Mouse (Mus musculus): ENCODE results near the gene Clba1. TPM values are rescaled to one million over a fixed set of nuclear protein-coding genes. Genes with fewer than 3 reads are reported as not detected.

Gene Clba1
- polyA plus RNA-seq, 1 experiment from 2014 or later: 7.9 TPM

DNA sequence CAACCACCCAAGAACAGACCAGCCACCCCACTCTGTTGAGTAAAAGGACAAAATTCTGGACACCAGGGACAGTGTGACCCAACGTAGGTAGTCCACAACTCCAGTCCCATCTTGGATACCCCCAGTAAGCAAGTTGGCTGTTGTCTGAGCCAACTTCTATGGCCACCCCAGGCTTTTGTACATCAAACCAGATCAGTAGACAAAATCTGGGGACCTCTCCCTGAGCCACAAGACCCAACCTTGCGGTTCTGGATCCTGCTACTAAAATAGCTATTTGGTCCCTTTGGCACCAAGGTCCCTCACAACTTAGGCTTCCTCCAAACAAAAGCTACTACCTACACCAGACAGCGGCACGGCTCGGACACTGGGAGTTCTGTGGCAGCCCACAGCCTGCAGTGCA is 13.7 kb upstream of the Clba1 start:
- peak overlapping the region; percentile 44 for H3K4me2 ChIP-seq (ENCODE audit: low read length)
- peak overlapping the region; percentile 21; the same call in 1 of the 2 replicates for H3K9ac ChIP-seq (ENCODE audit: low read length)
- no peaks in the 10 kb centered on the region for H3K27me3 ChIP-seq (ENCODE audit: control insufficient read depth, insufficient read depth, low read length)
- peak overlapping the region in 1 of 2 experiments; percentile 0; a peak in 1 of 4 replicates for H3K4me3 ChIP-seq (ENCODE audit: control insufficient read depth in 1 of 2, insufficient read depth in 1 of 2, low read depth in 1 of 2, low read length in 2 of 2)
- H3K9me3 ChIP-seq (ENCODE audit: control insufficient read depth, low read length): no peaks in the 10 kb centered on the region
- H3K36me3 ChIP-seq (ENCODE audit: control insufficient read depth, insufficient read depth, low read length): no peaks in the 10 kb centered on the region
- peaks cover 39 to 53% of the 10 kb centered on the region in 2 experiments for H3K4me1 ChIP-seq (ENCODE audit: control insufficient read depth in 2 of 2, insufficient read depth in 2 of 2, low read length in 2 of 2)
- H3K27ac ChIP-seq (replicated peaks in 1 of 2; ENCODE audit: control insufficient read depth in 1 of 2, insufficient read depth in 1 of 2, low read depth in 2 of 2, low read length in 2 of 2): peak overlapping the region; percentile 19 to 75; a peak in 2 of 4 replicates
- no peak for ATAC-seq (ENCODE audit: insufficient number of reproducible peaks, insufficient read depth, low FRiP score, low read depth)
- 85% methylated on average over 5 of the region's 5 CpGs for WGBS

DNA sequence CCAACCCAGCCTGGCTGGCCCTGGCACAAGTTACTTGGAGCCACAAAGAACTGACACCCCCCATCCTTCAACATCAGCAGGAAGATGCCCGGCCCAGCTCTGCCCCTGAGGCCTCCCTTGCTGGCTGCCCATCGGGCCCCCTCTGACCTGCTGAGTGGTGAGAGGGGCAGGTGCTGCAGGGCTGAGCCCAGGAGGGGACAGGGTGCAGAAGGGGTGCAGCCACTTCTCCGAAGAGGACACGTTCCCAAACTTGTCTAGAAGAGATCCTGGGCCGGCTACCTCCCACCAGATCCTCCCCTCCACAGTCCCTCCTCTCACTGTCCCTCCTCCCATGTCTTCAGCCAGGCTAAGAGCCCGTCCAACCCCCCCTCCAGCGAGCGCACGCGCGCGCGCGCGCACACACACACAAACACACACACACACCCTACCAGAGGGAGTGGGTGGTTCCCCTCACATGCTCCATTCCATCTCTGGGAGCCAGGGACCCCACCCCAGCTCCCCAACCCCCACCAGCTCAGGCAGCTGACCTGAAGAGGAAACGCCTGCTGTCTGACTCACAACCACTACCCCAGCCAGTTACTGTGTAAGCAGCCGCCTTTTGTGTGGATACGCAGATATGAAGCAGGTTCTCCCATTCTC is 13.2 kb upstream of the Clba1 start:
- Histone ChIP-seq H3K27me3 (ENCODE audit: control insufficient read depth, insufficient read depth, low read length) (no peaks in the 10 kb centered on the region), H3K4me3 (ENCODE audit: control insufficient read depth in 1 of 2, insufficient read depth in 1 of 2, low read depth in 1 of 2, low read length in 2 of 2) (peak overlapping the region in 1 of 2 experiments; percentile 0; a peak in 1 of 4 replicates)
- 48% methylated on average over 18 of the region's 18 CpGs for WGBS

DNA sequence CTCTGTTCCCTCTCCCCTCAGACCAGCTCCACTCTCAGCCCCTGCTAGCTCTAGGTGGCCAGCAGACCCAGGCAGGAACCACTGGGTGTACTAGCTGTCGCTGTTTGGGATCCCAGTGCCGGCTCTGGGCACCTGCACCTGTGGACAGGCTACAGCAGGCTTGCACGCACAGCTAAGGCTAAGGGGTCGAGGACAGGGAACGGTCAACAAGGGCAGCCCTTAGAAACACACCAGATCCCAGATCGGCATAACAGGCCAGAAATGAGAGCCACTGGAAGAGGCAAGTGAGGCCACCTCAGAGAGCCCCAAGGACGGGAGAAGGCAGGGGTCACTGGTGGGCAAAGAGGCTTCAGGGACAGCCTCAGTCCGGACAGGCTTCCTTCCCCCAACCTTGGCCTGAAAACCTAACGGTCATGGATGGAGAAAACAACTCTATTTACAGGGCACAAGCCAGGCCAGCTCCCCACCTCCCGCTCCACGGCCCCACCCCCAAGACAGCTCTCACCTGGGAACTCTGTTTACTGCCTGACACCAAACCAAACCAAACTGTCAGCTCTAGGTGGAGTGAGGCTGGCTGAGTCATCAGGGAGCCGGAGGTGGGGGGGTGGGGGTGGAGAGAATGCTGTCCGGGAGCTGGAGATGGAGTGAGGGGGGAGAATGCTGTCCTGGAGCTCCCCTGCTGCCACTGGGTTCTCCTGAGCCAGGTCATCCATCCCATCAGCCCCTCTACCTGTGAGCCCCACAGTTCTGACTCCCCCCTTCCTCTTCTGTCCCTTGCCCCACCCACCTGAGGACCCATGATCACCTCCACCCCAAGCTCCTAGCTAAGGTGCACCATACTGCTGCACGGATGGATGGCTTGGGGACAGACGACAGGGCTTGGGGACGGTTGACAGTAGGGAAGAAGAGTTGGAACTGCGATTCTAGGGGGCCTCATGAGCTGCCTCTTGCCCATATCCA is 11.9 kb upstream of the Clba1 start:
- no peak for ATAC-seq (ENCODE audit: insufficient number of reproducible peaks, insufficient read depth, low FRiP score, low read depth)

More for the DNA sequence above, 13.2 kb upstream of the Clba1 start:
- peak overlapping the region in 1 of 2 experiments; percentile 75; a peak in 1 of 4 replicates for H3K27ac ChIP-seq (replicated peaks in 1 of 2; ENCODE audit: control insufficient read depth in 1 of 2, insufficient read depth in 1 of 2, low read depth in 2 of 2, low read length in 2 of 2)
- H3K4me1 ChIP-seq (ENCODE audit: control insufficient read depth in 2 of 2, insufficient read depth in 2 of 2, low read length in 2 of 2): peaks cover 39 to 53% of the 10 kb centered on the region in 2 experiments
- peak overlapping the region; percentile 21; the same call in 1 of the 2 replicates for H3K9ac ChIP-seq (ENCODE audit: low read length)
- ATAC-seq (ENCODE audit: insufficient number of reproducible peaks, insufficient read depth, low FRiP score, low read depth): peak; percentile 31; the same call in 1 of the 2 replicates
- peak overlapping the region; percentile 44 for H3K4me2 ChIP-seq (ENCODE audit: low read length)
- H3K36me3 ChIP-seq (ENCODE audit: control insufficient read depth, insufficient read depth, low read length): no peaks in the 10 kb centered on the region
- no peaks in the 10 kb centered on the region for H3K9me3 ChIP-seq (ENCODE audit: control insufficient read depth, low read length)

DNA sequence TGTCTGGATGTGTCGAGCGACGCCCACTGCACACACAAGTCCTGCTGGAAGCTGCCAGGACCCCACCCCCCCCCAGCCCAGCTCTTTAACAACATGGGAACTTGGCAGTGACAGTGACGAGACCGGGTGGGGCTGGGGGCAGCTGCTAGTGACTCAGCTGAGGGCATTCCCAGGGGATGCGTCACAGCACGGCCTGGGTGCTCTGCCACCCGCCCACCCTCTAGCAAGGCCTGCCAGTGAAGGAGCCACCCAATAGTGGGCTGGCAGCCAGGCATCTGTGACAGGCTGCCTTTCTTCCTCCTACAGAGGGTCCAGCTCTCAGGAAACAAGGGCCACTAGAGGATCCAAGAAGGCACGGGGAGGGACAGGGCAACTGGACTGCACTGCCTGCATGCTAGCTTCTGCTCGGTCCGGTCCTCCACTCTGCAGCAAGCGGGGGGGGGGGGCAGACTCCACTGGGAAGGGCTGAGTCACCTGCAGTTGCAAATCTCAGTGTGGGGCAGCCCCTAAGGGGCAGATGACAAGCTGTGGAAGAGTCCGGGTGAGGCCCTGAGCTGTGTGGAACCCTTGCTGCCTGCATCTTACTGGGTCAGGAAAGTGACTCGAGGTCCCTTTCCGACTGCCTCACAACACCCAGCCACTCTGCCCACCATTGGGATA is 10.9 kb upstream of the Clba1 start:
- no peaks in the 10 kb centered on the region for H3K36me3 ChIP-seq (ENCODE audit: control insufficient read depth, insufficient read depth, low read length)
- H3K4me2 ChIP-seq (ENCODE audit: low read length): no peak overlapping the region
- H3K4me1 ChIP-seq (ENCODE audit: control insufficient read depth in 2 of 2, insufficient read depth in 2 of 2, low read length in 2 of 2): peaks cover 44 to 65% of the 10 kb centered on the region in 2 experiments
- no peak overlapping the region for H3K9ac ChIP-seq (ENCODE audit: low read length)
- H3K27me3 ChIP-seq (ENCODE audit: control insufficient read depth, insufficient read depth, low read length): peaks cover 11% of the 10 kb centered on the region
- no peak overlapping the region for H3K4me3 ChIP-seq (ENCODE audit: control insufficient read depth in 1 of 2, insufficient read depth in 1 of 2, low read depth in 1 of 2, low read length in 2 of 2)
- no peaks in the 10 kb centered on the region for H3K9me3 ChIP-seq (ENCODE audit: control insufficient read depth, low read length)
- H3K27ac ChIP-seq (replicated peaks in 1 of 2; ENCODE audit: control insufficient read depth in 1 of 2, insufficient read depth in 1 of 2, low read depth in 2 of 2, low read length in 2 of 2): no peak overlapping the region
- 41% methylated on average over 15 of the region's 15 CpGs for WGBS
- no peak; the same call in 1 of the 2 replicates for ATAC-seq (ENCODE audit: insufficient number of reproducible peaks, insufficient read depth, low FRiP score, low read depth)

More for the DNA sequence above, 11.9 kb upstream of the Clba1 start:
- Histone ChIP-seq H3K4me3 (ENCODE audit: control insufficient read depth in 1 of 2, insufficient read depth in 1 of 2, low read depth in 1 of 2, low read length in 2 of 2) (no peak overlapping the region), H3K9me3 (ENCODE audit: control insufficient read depth, low read length) (no peaks in the 10 kb centered on the region), H3K4me2 (ENCODE audit: low read length) (no peak overlapping the region), H3K9ac (ENCODE audit: low read length) (no peak overlapping the region; the same call in 1 of the 2 replicates), H3K27me3 (ENCODE audit: control insufficient read depth, insufficient read depth, low read length) (peaks cover 10% of the 10 kb centered on the region), H3K36me3 (ENCODE audit: control insufficient read depth, insufficient read depth, low read length) (no peaks in the 10 kb centered on the region), H3K27ac (replicated peaks in 1 of 2; ENCODE audit: control insufficient read depth in 1 of 2, insufficient read depth in 1 of 2, low read depth in 2 of 2, low read length in 2 of 2) (no peak overlapping the region), H3K4me1 (ENCODE audit: control insufficient read depth in 2 of 2, insufficient read depth in 2 of 2, low read length in 2 of 2) (peaks cover 42 to 57% of the 10 kb centered on the region in 2 experiments)
- WGBS: 43% methylated on average over 17 of the region's 17 CpGs

DNA sequence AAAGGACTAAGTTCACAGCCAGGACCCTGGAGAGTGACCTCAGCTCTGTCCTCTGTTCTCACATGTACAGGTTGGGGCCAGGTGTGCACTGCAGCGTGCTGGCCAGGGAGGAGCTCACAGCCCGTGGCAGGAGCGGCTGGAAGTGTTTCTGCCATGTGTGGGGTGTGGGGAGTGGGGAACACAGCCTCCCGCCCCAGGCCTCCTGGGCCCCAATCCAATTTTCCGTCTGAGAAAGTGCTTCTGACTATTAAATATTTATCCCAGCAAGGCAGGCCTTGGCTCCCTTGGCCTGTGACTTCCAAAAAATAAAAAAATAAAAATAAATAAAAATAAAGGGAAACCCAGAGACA is 10.4 kb upstream of the Clba1 start:
- no peaks in the 10 kb centered on the region for H3K9me3 ChIP-seq (ENCODE audit: control insufficient read depth, low read length)
- H3K4me2 ChIP-seq (ENCODE audit: low read length): no peak overlapping the region
- H3K36me3 ChIP-seq (ENCODE audit: control insufficient read depth, insufficient read depth, low read length): no peaks in the 10 kb centered on the region
- H3K4me1 ChIP-seq (ENCODE audit: control insufficient read depth in 2 of 2, insufficient read depth in 2 of 2, low read length in 2 of 2): peaks cover 45 to 60% of the 10 kb centered on the region in 2 experiments
- WGBS: 37% methylated on average over 5 of the region's 5 CpGs
- peaks cover 16% of the 10 kb centered on the region for H3K27me3 ChIP-seq (ENCODE audit: control insufficient read depth, insufficient read depth, low read length)
- H3K27ac ChIP-seq (replicated peaks in 1 of 2; ENCODE audit: control insufficient read depth in 1 of 2, insufficient read depth in 1 of 2, low read depth in 2 of 2, low read length in 2 of 2): no peak overlapping the region
- H3K4me3 ChIP-seq (ENCODE audit: control insufficient read depth in 1 of 2, insufficient read depth in 1 of 2, low read depth in 1 of 2, low read length in 2 of 2): no peak overlapping the region
- no peak for ATAC-seq (ENCODE audit: insufficient number of reproducible peaks, insufficient read depth, low FRiP score, low read depth)
- H3K9ac ChIP-seq (ENCODE audit: low read length): no peak overlapping the region

DNA sequence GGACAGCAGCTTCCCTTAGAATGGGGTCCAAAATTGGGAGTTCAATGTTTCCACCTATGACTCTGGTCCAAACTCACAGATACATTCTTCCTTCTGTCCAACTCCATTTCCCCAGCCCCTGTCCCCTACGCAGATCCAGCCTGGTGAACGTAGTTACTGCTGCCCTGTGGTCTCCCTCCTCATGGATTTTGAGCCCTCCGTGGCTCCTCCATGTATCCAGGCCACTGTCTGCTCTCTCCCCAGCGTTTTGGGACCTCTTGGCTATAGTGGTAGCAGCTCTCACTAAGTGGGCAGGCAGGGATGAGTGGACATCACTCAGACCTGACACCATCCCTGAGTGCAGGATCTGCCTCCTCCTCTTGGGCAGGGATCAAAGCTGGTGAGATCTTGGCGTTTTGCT is 10.0 kb upstream of the Clba1 start:
- no peak for ATAC-seq (ENCODE audit: insufficient number of reproducible peaks, insufficient read depth, low FRiP score, low read depth)
- Histone ChIP-seq H3K36me3 (ENCODE audit: control insufficient read depth, insufficient read depth, low read length) (no peaks in the 10 kb centered on the region), H3K4me3 (ENCODE audit: control insufficient read depth in 1 of 2, insufficient read depth in 1 of 2, low read depth in 1 of 2, low read length in 2 of 2) (no peak overlapping the region), H3K4me2 (ENCODE audit: low read length) (no peak overlapping the region), H3K9me3 (ENCODE audit: control insufficient read depth, low read length) (no peaks in the 10 kb centered on the region), H3K9ac (ENCODE audit: low read length) (no peak overlapping the region), H3K4me1 (ENCODE audit: control insufficient read depth in 2 of 2, insufficient read depth in 2 of 2, low read length in 2 of 2) (peaks cover 41 to 58% of the 10 kb centered on the region in 2 experiments), H3K27ac (replicated peaks in 1 of 2; ENCODE audit: control insufficient read depth in 1 of 2, insufficient read depth in 1 of 2, low read depth in 2 of 2, low read length in 2 of 2) (no peak overlapping the region), H3K27me3 (ENCODE audit: control insufficient read depth, insufficient read depth, low read length) (peaks cover 19% of the 10 kb centered on the region)
- 73% methylated on average over 5 of the region's 5 CpGs for WGBS

DNA sequence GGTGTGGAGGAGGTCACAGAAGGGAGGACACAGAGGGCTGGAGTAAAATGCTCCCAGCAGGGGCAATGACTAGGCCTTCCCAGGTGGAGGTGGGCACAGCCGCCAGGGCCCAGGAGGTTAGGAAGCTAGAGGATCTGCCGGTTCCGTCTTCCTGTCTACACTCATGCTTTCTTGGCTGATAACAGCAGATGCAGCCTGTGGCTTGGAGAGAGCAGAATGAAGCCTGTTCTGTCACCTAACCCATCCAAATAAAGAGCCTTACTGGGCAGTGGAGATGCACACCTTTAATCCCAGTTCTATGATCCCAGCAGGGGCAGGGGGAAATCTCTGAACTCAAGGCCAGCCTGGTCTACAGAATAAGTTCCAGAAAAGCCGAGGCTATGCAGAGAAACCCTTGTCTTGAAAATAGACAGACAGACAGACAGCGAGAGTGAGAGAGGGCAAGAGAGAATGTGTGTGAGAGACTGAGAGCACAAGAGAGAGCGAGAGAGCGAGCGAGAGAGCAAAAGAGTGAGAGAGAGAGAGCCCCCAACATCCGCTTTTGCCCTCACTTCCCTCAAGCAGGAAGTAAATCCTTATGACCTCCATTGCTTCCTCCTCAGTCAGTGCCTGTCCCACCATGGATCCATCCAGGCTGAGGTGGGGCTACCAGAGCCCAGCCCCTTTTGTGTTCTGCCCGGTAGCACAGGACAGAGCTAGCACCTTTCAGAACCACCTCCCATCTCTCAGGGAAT is 9.3 kb upstream of the Clba1 start:
- Histone ChIP-seq H3K36me3 (ENCODE audit: control insufficient read depth, insufficient read depth, low read length) (no peaks in the 10 kb centered on the region), H3K4me2 (ENCODE audit: low read length) (no peak overlapping the region), H3K27me3 (ENCODE audit: control insufficient read depth, insufficient read depth, low read length) (peaks cover 19% of the 10 kb centered on the region), H3K4me1 (ENCODE audit: control insufficient read depth in 2 of 2, insufficient read depth in 2 of 2, low read length in 2 of 2) (peaks cover 35 to 55% of the 10 kb centered on the region in 2 experiments), H3K9ac (ENCODE audit: low read length) (no peak overlapping the region), H3K4me3 (ENCODE audit: control insufficient read depth in 1 of 2, insufficient read depth in 1 of 2, low read depth in 1 of 2, low read length in 2 of 2) (no peak overlapping the region), H3K27ac (replicated peaks in 1 of 2; ENCODE audit: control insufficient read depth in 1 of 2, insufficient read depth in 1 of 2, low read depth in 2 of 2, low read length in 2 of 2) (no peak overlapping the region), H3K9me3 (ENCODE audit: control insufficient read depth, low read length) (no peaks in the 10 kb centered on the region)
- WGBS: 75% methylated on average over 10 of the region's 10 CpGs
- ATAC-seq (ENCODE audit: insufficient number of reproducible peaks, insufficient read depth, low FRiP score, low read depth): no peak

All from heart, embryonic 14.5 days (tissue).